Mouse (Mus musculus) liver, adult 2 months (tissue): Measurements from ENCODE around the gene Gm29094.
"Not testable (repeated sequence)": the region's sequence is repeated elsewhere in the genome, so short reads cannot be mapped to it uniquely, and the experiment has no call there.

Experiments used
- CTCF ChIP-seq: fragments of 200-500 bp; IDR thresholded peaks from 2 replicates; pipeline ENCODE4 v1.5.1; 2011; ENCODE audit warnings: low read depth, low read length, control low read depth
- POLR2A ChIP-seq: fragments of 200-500 bp; IDR thresholded peaks from 2 replicates; pipeline ENCODE4 v1.6.1; 2011; ENCODE audit warnings: low read length, control low read depth; ENCODE audit not compliant: insufficient read depth; ENCODE audit errors: extremely low read depth

GRCm38 (mm10) chr9:89238976-89239505 is 39.9 kb downstream of the Gm29094 start:
- not testable (repeated sequence) for TF ChIP-seq CTCF, POLR2A
